Mouse (Mus musculus) layer of hippocampus, postnatal 14 days (tissue): ENCODE data around the gene Minpp1. TPM values are rescaled to one million over a fixed set of nuclear protein-coding genes. Genes with fewer than 3 reads are reported as not detected.
A peak's percentile ranks its signal among the peaks of the same experiment; 100 is the strongest.
"Not testable (repeated sequence)": the region's sequence is repeated elsewhere in the genome, so short reads cannot be mapped to it uniquely, and the experiment has no call there.

Source experiments
- DNase-seq, 2 experiments: peaks; one replicate each; pipeline ENCODE4 v3.0.0; 2021 to 2022; ENCODE audit warnings: low spot score in 2 of 2, mixed read lengths in 1 of 2
- long read RNA-seq, 2 experiments: library from polyadenylated mRNA; stranded (forward); transcript quantifications; one replicate each; pipeline ENCODE4 v2.0.0; 2021
- total RNA-seq, 2 experiments: library from RNA; stranded (reverse); gene quantifications; 2 replicates each; pipeline ENCODE4 v1.2.3; 2021

The Minpp1 gene
- 10 to 100 TPM; 50.3 to 52.0 TPM for total RNA-seq
- long read RNA-seq, experiment 1, transcript Minpp1-201 (5 exons, 2,613 nt), result major isoform, 131 of 132 reads
- long read RNA-seq, experiment 1, partial matches to known transcripts, result 1 of 132 reads
- long read RNA-seq, experiment 1, other reads (novel, unspliced or antisense), result 0 of 132 reads
- long read RNA-seq, experiment 2, transcript Minpp1-201 (5 exons, 2,613 nt), result major isoform, 136 of 144 reads
- long read RNA-seq, experiment 2, partial matches to known transcripts, result 3 of 144 reads
- long read RNA-seq, experiment 2, other reads (novel, unspliced or antisense), result 4 of 144 reads

DNA sequence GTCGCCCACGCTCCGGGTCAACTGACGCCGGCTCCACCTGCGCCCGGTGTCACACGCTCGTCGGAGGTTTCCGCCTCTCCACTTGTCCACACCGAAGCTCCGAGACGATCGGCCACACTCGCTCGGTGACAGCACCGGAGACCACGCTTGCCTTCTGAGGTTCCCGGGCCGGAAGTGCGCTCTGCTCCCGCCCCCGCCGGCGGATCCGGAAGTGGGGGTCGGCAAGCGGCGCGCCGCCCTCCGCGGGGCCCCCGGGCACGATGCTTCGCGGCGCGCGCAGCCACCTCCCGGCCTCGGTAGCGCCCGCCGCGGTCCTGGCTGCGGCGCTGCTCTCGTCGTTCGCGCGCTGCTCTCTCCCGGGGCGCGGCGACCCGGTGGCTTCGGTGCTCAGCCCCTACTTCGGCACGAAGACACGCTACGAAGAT is at the start of gene Minpp1:
Minpp1 (plus strand) TSS at position 89 of the 425 bp plus-strand sequence.
- peak; percentile 82 to 84 for DNase-seq

DNA sequence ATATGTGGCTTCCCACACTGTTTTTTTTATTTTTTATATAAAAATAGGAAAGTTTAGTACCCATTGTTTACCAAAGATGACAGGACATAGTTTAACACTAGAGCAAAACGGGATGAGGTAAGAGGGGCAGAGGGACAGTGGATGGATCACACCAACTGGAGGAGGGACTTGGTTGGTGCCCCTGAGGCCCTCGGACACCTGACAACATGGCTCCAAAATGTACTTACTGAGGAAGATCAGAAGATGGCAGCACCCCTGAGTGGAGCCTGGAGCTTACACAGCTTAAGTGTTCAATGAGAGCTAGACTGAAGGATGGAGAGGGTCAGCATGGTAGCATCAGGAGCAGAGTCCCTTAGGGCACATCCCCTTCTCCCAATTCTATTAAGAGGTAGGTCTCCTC is 46.2 kb upstream of the Minpp1 start:
- no peak for DNase-seq

GRCm38 (mm10) chr19:32441568-32441967 is 44.0 kb upstream of the Minpp1 start:
- no peak for DNase-seq

DNA sequence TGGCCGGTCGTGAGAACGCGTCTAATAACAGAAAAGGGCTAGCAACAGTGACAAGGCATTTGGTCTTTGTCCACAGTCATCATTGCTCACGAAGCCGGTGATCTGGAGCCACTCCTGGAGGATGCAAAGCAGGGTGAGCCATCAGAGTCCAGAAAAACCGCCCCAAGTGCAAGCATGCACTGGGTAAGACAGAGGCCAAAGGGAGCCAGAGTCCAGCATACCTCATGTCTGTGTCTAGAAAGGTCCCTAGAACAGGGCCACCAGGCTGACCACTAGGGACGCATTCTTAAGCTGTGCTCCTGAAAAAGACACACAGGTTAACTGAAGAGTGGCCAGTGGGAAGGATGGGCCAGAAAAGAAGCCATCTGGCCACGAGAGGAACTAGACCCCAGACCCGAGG is 36.6 kb upstream of the Minpp1 start:
- no peak for DNase-seq

DNA sequence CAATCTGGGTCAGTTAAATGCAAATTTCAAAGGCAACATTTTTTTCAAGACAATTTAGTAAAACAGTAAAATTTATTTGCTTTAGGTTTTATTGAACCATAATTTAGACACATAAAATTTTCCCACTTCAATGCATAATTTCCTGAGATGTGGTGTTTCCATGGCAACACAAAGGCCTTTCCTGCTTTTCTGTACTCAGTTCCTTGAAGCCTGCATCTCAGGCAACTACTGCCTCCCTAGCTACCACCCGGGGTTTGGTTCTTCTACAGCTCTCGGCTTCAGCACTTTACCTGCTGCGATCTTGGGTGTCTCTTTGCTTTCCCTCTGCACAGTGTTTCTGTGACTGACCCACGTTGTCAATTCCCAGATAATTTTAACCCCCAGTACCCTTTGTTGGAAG is 33.3 kb upstream of the Minpp1 start:
- DNase-seq, result no peak

- DNase-seq, result no peak
These were observed 28.8 kb upstream of the Minpp1 start for GRCm38 (mm10) chr19:32456744-32457143.

DNA sequence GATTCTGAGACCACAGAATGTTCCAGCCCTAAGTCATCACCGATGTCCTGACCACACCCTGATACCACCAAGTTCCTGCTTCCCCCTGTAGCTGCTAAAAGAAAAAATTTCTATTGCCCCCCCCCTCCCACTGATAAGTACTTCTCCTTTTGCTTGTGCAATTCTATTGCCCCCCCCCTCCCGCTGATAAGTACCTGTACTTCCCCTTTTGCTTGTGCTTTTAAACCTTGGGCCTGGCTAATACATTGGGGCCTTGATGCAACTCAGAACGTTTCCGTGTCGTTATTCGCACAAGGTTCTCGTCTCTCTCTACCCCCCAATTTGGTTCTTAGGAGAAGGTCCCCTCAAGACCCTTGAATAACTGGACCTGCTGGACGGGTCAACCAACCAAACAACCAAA is 27.9 kb upstream of the Minpp1 start:
- DNase-seq, result not testable (repeated sequence)

GRCm38 (mm10) chr19:32463037-32463436 is 22.5 kb upstream of the Minpp1 start:
- no peak for DNase-seq

DNA sequence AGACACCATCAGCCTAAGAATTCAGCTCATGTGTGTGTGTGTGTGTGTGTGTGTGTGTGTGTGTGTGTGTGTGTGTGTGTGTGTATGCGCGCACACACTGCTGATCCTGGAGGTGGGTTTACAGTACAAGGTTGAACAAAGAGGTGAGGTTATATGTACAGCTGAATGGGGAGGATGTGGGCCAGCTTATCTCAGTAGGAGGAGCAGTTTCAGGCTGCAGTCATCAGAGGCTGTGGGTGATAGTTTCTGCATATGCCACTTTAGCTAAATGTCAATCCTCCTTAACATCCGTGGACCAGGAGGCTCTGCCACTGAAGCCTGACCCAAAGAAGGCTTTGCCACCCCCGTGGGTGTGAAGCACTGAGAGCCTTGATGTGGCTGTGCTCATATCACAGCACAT is 20.3 kb upstream of the Minpp1 start:
- DNase-seq, result no peak

DNA sequence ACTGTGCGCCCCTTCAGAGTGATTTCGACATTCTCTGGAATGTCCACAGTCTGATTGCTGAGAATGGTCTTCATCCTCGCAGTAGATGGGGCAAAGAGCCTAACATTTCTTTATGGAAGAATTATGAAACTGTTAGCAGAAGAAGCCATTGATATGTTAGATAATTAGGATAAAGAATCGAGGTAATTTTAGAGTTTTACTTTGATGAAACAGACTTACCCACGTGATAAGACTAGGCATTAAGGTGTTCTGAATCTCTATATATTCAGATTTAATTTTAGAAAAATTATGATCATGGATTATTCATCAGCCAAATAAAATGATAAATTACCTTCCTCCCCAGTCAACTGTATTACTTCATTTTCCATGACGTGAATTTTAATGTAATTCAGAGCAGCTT is 19.1 kb upstream of the Minpp1 start, which contains the start of gene Rpl9-ps6:
Rpl9-ps6 (minus strand) TSS at position 101 of the 400 bp plus-strand sequence.
- no peak for DNase-seq

DNA sequence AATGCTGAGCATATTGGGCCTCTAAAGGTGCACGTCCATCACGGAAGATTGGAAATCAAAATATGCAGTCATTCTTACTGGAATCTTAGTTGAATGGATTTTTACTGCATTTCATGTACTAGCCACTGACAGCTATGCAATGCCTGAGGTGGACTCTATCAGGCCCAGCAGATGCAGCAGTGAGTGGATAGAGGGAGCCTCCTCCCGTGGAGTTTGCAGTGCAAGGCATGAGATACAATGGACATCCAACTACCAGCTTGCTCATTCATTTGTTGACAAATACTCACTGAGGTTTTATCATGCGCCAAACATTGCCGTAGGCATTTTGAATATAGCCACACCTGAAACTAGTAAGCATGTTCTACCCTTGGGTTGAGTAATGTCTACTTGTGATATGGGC is 18.2 kb upstream of the Minpp1 start:
- DNase-seq, result no peak

DNA sequence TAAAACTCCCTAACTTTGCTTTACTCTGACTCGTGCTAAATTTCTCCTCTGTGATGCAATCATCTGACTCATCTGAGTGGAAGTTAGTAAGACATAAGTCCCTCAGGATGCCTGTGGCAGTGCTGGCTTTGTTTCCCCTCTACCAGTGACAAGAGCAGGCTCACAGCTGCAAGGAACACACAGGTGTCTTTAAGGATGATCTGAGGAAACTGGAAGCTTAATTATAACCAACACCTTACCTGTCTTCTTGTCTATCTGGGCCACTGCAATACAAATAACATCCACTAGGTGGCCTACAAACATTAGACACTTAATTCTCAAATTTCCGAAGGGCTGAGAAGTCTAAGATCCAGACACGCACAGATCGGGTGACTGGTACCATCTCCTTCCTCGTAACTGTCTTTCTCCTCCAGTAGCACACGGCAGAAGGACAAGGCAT is 15.5 kb upstream of the Minpp1 start:
- DNase-seq, result peak; percentile 24 to 50

GRCm38 (mm10) chr19:32470570-32471263 is 14.9 kb upstream of the Minpp1 start:
- DNase-seq, result no peak

GRCm38 (mm10) chr19:32476016-32476711 is 9.4 kb upstream of the Minpp1 start:
- no peak for DNase-seq

GRCm38 (mm10) chr19:32476712-32477052 is 8.9 kb upstream of the Minpp1 start:
- DNase-seq, result no peak

- DNase-seq, result no peak
These were observed 5.3 kb upstream of the Minpp1 start for GRCm38 (mm10) chr19:32480255-32480654.

- no peak for DNase-seq
These were observed 4.7 kb upstream of the Minpp1 start for GRCm38 (mm10) chr19:32480791-32481442.

GRCm38 (mm10) chr19:32481511-32481910 is 4.1 kb upstream of the Minpp1 start:
- DNase-seq, result no peak

- DNase-seq, result no peak
These were observed 468 bp upstream of the Minpp1 start for GRCm38 (mm10) chr19:32484941-32485660.

GRCm38 (mm10) chr19:32486106-32486724 is 646 bp downstream of the Minpp1 start:
- DNase-seq, result peak; percentile 34 to 52
